Mouse (Mus musculus) embryonic facial prominence, embryonic 10.5 days (tissue): ENCODE results near the gene Mga. TPM values are rescaled to one million over a fixed set of nuclear protein-coding genes. Genes with fewer than 3 reads are reported as not detected.

ENCODE experiments used
- DNase-seq: peaks from one replicate; pipeline ENCODE4 v3.0.0-alpha.2; 2017; ENCODE audit warnings: low spot score
- H3K27ac ChIP-seq: fragments of 300-500 bp; sonication (generic); replicated peaks from 2 replicates; pipeline ENCODE4 v1.5.1; 2016; ENCODE audit warnings: mild to moderate bottlenecking
- H3K27me3 ChIP-seq: fragments of 300-500 bp; sonication (generic); replicated peaks from 2 replicates; pipeline ENCODE4 v1.6.1; 2016; ENCODE audit warnings: low read depth, mild to moderate bottlenecking; ENCODE audit not compliant: poor library complexity, severe bottlenecking
- H3K36me3 ChIP-seq: fragments of 300-500 bp; sonication (generic); replicated peaks from 2 replicates; pipeline ENCODE4 v1.6.1; 2016; ENCODE audit warnings: mild to moderate bottlenecking, moderate library complexity
- H3K4me1 ChIP-seq: fragments of 300-500 bp; sonication (generic); 2 replicates; pipeline ENCODE4 v1.6.1; 2016
- H3K4me3 ChIP-seq: fragments of 300-500 bp; sonication (generic); 2 replicates; pipeline ENCODE4 v1.5.1; 2016; ENCODE audit warnings: mild to moderate bottlenecking, moderate library complexity
- H3K9me3 ChIP-seq: fragments of 300-500 bp; sonication (generic); 2 replicates; pipeline ENCODE4 v1.6.1; 2016; ENCODE audit warnings: mild to moderate bottlenecking
- WGBS: fragments of 180-500 bp; shearing (Covaris S2); methylation state at CpG from one replicate; pipeline ENCODE4 v1.1.7; 2016; 5-methylcytosine and 5-hydroxymethylcytosine counted together
- polyA plus RNA-seq: library from polyadenylated mRNA; unstranded; fragments of >200 nt; fragmentation: Nextera tagmentation; extraction: Ambion mirVana; gene quantifications from 2 replicates; pipeline ENCODE4 v1.2.1, GENCODE M21; 2016

Gene Mga
- 31.3 and 32.3 TPM in 2 replicates for polyA plus RNA-seq

- DNase-seq: peak; percentile 98
- Histone ChIP-seq H3K4me1 (peaks cover 22% of the 10 kb centered on the region), H3K9me3 (no peaks in the 10 kb centered on the region), H3K27ac (peak within 1 kb of the TSS; percentile 82), H3K4me3 (peak within 1 kb of the TSS; percentile 59), H3K27me3 (no peaks in the 10 kb centered on the region), H3K36me3 (peaks cover 8% of the 10 kb centered on the region)
- under 1% methylated on average over 58 of the region's 58 CpGs for WGBS
These were observed at the start of gene Mga for GRCm38 (mm10) chr2:119897090-119897732. Mga (plus strand) TSS chr2:119897228.

- Histone ChIP-seq H3K27me3 (no peaks in the 10 kb centered on the region), H3K4me3 (no peak overlapping the region), H3K27ac (no peak overlapping the region), H3K4me1 (no peaks in the 10 kb centered on the region), H3K9me3 (no peaks in the 10 kb centered on the region), H3K36me3 (no peaks in the 10 kb centered on the region)
- DNase-seq: no peak
- 85% methylated on average over 4 of the region's 4 CpGs for WGBS
These were observed 43.2 kb upstream of the Mga start for GRCm38 (mm10) chr2:119853811-119854210.

GRCm38 (mm10) chr2:119855310-119855850, 41.6 kb upstream of the Mga start:
- DNase-seq: no peak
- Histone ChIP-seq H3K4me3 (no peak overlapping the region), H3K36me3 (no peaks in the 10 kb centered on the region), H3K27ac (no peak overlapping the region), H3K4me1 (no peaks in the 10 kb centered on the region), H3K9me3 (no peaks in the 10 kb centered on the region), H3K27me3 (no peaks in the 10 kb centered on the region)
- WGBS: 69% methylated on average over 6 of the region's 6 CpGs

DNA sequence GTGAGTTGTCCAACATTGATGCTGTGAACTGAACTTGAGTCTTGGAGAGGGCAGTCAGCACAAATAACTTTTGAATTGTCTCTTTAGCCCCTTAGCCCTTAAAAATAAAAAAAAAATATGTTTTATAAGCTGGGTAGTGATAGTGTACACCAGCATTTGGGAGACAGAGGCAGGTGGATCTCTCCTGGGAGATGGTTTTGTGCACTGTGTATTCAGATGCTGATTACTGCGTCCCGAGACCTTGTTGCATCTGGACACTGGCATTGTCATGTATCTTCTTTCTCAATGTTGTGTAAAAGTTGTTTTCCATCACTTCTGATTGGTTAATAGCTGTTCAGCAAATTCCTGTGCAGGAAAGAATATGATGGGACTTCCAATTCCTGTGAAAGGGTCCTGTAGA, 39.7 kb upstream of the Mga start:
- H3K4me3 ChIP-seq: no peak overlapping the region
- 80% methylated on average over 2 of the region's 2 CpGs for WGBS
- no peaks in the 10 kb centered on the region for H3K27me3 ChIP-seq
- H3K4me1 ChIP-seq: no peaks in the 10 kb centered on the region
- H3K36me3 ChIP-seq: no peaks in the 10 kb centered on the region
- no peaks in the 10 kb centered on the region for H3K9me3 ChIP-seq
- H3K27ac ChIP-seq: no peak overlapping the region
- DNase-seq: no peak

DNA sequence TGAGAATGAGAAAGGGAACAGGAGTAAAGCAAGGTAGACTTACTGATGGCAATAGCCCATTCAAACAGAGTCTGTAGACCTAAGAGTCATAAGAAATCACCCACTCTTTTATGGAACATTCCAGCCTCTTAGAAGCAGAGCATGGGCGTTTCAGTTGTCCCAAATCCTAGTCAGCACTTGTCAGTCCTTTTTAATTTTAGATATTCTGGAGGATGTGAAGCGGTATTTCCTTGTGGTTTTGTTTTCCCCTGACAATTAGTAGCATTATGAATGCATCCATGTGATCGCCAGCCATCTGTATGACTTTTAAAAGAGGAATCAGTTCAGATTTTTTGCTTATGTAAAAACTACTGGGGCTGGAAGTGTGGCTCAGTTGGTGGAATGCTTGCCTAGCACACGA, 32.5 kb upstream of the Mga start:
- Histone ChIP-seq H3K4me1 (no peaks in the 10 kb centered on the region), H3K4me3 (no peak overlapping the region), H3K9me3 (no peaks in the 10 kb centered on the region), H3K27me3 (no peaks in the 10 kb centered on the region), H3K27ac (no peak overlapping the region), H3K36me3 (no peaks in the 10 kb centered on the region)
- no peak for DNase-seq
- WGBS: 77% methylated on average over 4 of the region's 4 CpGs

DNA sequence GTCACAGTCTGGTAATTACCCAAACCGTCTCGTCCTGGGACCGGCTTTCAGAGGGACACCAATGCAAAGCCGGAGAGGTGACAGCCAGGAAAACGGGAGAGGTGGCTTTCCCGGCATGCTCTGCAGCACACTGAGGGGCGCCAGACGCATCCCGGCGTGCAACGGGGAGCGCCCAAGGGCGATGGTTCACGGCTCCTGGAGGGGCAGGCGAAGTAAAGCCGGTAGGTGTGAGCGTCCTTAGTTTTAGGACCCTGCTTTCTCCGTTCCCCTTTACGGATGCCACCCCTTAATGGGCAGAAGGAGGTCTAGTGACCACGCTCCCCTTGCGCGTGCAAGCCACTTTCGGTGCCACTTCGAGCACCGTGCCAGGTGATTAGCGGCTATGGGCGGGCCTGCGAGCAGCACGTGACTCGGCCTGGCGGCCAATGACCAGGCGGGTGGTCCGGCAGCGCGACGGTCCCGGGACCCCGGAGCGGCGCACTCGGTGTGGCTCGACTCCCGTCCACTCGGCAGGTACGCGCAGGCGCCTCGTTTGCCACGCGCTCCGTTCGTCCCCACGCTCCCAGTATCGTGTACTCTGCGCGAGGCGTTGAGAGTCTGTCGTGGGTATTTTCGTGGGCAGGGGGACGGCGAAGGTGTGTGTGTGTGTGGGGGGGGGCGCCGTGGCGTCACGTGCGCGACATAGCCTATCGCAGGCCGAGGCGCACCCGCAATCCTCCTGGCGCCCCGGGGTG, 24.5 kb upstream of the Mga start:
- Histone ChIP-seq H3K4me3 (peak overlapping the region; percentile 69), H3K9me3 (no peaks in the 10 kb centered on the region), H3K36me3 (no peaks in the 10 kb centered on the region), H3K27ac (peak overlapping the region; percentile 87), H3K27me3 (peaks cover 20% of the 10 kb centered on the region), H3K4me1 (peaks cover 14% of the 10 kb centered on the region)
- under 1% methylated on average over 73 of the region's 73 CpGs for WGBS
- peak; percentile 85 for DNase-seq

GRCm38 (mm10) chr2:119873105-119873464, 23.9 kb upstream of the Mga start:
- Histone ChIP-seq H3K4me1 (peaks cover 14% of the 10 kb centered on the region), H3K36me3 (no peaks in the 10 kb centered on the region; the same call in 1 of the 2 replicates), H3K27ac (peak overlapping the region; percentile 87), H3K27me3 (peaks cover 20% of the 10 kb centered on the region), H3K9me3 (no peaks in the 10 kb centered on the region), H3K4me3 (peak overlapping the region; percentile 69)
- peak; percentile 91 for DNase-seq
- 1% methylated on average over 39 of the region's 39 CpGs for WGBS

- peaks cover 17% of the 10 kb centered on the region for H3K27me3 ChIP-seq
These were observed 21.0 kb upstream of the Mga start for GRCm38 (mm10) chr2:119875981-119876380.

DNA sequence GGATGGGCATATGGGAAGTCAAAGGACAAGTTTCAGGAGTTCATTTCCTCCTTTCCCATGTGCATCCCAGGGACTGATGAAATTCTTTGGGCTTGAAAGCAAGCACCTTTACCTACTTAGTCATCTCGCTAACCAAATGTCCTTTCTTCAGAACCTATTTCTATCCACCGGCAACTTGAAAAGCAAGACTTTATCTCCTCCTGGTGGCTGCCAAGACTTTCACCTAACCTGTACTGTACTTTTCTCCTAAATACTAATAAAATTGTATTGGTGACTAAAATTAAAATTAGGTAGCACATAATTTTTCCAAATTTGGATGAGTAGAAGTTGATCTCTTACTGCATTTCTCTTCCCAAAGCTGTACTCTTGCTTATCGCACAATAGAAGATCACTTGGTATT, 9.8 kb upstream of the Mga start:
- Histone ChIP-seq H3K27ac (no peak overlapping the region), H3K9me3 (no peaks in the 10 kb centered on the region), H3K36me3 (no peaks in the 10 kb centered on the region), H3K4me1 (no peaks in the 10 kb centered on the region), H3K4me3 (no peak overlapping the region), H3K27me3 (no peaks in the 10 kb centered on the region)
- no peak for DNase-seq
- WGBS: 90% methylated on average over 3 of the region's 3 CpGs

More at GRCm38 (mm10) chr2:119875981-119876380, 21.0 kb upstream of the Mga start:
- Histone ChIP-seq H3K4me1 (peaks cover 14% of the 10 kb centered on the region), H3K9me3 (no peaks in the 10 kb centered on the region), H3K27ac (no peak overlapping the region), H3K36me3 (no peaks in the 10 kb centered on the region; the same call in 1 of the 2 replicates), H3K4me3 (no peak overlapping the region)
- DNase-seq: no peak

DNA sequence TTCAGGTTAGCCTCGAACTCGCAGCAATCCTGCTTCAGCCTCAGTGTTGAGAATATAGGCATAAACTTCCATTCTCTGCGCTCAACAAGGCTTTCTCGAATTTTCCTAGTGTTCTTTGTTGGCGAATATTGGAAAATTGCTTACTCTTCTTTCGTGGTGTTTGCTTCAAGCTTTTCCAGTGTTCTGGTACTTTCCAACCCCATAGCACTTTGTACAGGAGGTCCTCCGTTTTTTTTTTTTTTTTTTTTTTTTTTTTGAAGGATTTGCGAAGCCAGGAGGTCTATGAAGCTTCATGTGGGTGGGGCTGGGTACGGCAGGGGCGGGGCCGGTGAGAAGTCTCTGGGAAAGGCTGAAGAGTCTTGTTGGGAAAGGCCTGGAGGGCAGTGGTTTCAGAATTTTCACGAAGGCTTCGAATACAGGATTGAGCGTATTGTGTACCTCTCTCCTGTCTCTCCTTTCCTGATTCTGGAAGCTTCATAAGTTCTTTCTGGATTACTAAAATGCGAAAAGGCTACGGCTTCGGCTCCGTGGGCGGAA, 407 bp upstream of the Mga start:
- WGBS: 16% methylated on average over 19 of the region's 19 CpGs

DNA sequence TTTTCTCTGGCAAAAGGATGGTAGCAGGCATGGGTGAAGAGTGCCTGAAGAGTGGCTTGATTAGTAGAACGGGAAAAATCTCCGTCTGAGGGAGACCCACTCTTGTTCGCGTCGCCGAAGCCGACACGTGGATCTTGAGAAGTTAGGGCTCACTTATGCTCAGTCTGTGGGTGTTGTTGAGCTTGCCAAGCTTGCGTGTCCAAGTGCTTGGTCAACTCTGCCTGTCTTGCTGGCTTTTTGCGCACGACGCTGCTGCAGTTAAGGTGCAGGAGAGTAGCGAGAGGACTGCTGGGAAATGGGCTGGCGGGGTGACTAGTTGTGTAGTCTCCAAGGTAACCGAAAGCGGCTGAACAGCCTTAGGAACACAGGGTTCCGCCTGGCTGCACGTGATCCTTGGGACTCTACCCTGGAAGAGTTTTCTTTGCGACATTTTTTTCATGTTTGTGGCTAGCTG, 1.1 kb downstream of the Mga start:
- peaks cover 18% of the 10 kb centered on the region for H3K36me3 ChIP-seq
- peak overlapping the region; percentile 82 for H3K27ac ChIP-seq
- H3K4me3 ChIP-seq: peak overlapping the region; percentile 59
- WGBS: 9% methylated on average over 19 of the region's 19 CpGs
- H3K27me3 ChIP-seq: no peaks in the 10 kb centered on the region
- peaks cover 22% of the 10 kb centered on the region for H3K4me1 ChIP-seq
- H3K9me3 ChIP-seq: no peaks in the 10 kb centered on the region
- DNase-seq: peak; percentile 68

More for the DNA sequence above, 407 bp upstream of the Mga start:
- H3K27ac ChIP-seq: peak overlapping the region; percentile 82
- peaks cover 22% of the 10 kb centered on the region for H3K4me1 ChIP-seq
- H3K27me3 ChIP-seq: no peaks in the 10 kb centered on the region
- H3K9me3 ChIP-seq: no peaks in the 10 kb centered on the region
- peaks cover 6% of the 10 kb centered on the region for H3K36me3 ChIP-seq
- H3K4me3 ChIP-seq: peak overlapping the region; percentile 59
- DNase-seq: no peak

- no peak overlapping the region for H3K27ac ChIP-seq
- H3K4me3 ChIP-seq: no peak overlapping the region
- DNase-seq: no peak
- H3K36me3 ChIP-seq: peaks cover 44% of the 10 kb centered on the region
- no peaks in the 10 kb centered on the region for H3K4me1 ChIP-seq
- no peaks in the 10 kb centered on the region for H3K27me3 ChIP-seq
- no peaks in the 10 kb centered on the region for H3K9me3 ChIP-seq
These were observed 19.0 kb downstream of the Mga start for GRCm38 (mm10) chr2:119916007-119916406.
